Mouse (Mus musculus) activated CD4-positive, CD25-positive, alpha-beta regulatory T cell, adult 4 months (primary cell): ENCODE results near the gene Zfp575. TPM values are rescaled to one million over a fixed set of nuclear protein-coding genes. Genes with fewer than 3 reads are reported as not detected.

Source experiments
- ATAC-seq: one replicate; pipeline ENCODE4 v1.8.0; 2017
- polyA plus RNA-seq, 2 experiments: library from polyadenylated mRNA; unstranded; fragments of 100-300 nt; shearing (Covaris generic); gene quantifications; one replicate each; pipeline ENCODE4 v1.2.1; 2017

Gene Zfp575
- under 1 TPM in 1 of 2 experiments, not detected in 1; 0.12 TPM for polyA plus RNA-seq

GRCm38 (mm10) chr7:24587330-24588105, at the start of gene Zfp575, which contains the start of gene Ethe1:
TSS of gene Zfp575 (minus strand) at chr7:24587641.
TSS of gene Ethe1 (plus strand) at chr7:24587543.
- ATAC-seq, result no peak

- no peak for ATAC-seq
Measured at GRCm38 (mm10) chr7:24637046-24637445, 49.6 kb upstream of the Zfp575 start.

DNA sequence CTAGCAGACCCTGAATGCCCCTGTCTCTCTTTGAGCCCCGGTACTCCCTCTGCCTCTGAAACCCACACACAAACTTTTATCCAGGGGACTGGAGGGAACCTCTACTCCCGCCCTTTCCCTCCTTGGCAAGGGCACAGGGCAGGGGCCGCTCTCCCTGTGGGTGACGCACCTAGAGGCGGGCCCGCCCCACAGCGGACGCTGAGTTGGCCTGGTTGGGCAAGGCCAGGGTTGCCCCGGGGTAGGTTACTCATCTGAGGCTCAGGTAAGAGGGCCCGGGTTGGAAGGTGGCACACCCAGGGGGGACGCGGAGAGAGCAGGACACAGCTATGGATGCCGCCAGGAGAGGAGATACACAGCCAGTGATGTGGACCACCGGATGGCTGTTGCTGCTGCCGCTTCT, 48.8 kb upstream of the Zfp575 start, which contains the start of gene Lypd3:
TSS of gene Lypd3 (plus strand) at position 287 of the 400 bp plus-strand sequence.
- ATAC-seq, result no peak

GRCm38 (mm10) chr7:24630116-24630880, 42.9 kb upstream of the Zfp575 start:
- no peak for ATAC-seq

DNA sequence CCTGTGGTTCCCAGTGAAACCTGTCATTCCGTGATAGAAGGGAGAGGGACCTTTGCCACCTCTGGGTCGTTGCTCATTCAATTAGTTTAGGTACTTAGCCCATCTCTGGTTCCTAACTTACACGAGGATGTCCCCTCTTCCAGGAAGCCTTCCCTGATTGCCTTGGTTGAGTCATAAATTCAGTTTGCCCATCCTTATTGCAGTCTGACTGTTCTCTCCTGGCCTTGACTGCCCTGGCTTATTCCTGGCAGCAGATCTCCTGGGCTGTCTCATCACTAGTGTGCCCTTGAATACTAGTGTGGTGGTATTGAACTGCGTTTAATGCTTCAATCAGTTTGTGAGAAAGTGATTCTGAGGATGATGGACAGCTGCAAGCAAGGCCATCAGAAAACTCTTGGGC, 42.2 kb upstream of the Zfp575 start:
- no peak for ATAC-seq

DNA sequence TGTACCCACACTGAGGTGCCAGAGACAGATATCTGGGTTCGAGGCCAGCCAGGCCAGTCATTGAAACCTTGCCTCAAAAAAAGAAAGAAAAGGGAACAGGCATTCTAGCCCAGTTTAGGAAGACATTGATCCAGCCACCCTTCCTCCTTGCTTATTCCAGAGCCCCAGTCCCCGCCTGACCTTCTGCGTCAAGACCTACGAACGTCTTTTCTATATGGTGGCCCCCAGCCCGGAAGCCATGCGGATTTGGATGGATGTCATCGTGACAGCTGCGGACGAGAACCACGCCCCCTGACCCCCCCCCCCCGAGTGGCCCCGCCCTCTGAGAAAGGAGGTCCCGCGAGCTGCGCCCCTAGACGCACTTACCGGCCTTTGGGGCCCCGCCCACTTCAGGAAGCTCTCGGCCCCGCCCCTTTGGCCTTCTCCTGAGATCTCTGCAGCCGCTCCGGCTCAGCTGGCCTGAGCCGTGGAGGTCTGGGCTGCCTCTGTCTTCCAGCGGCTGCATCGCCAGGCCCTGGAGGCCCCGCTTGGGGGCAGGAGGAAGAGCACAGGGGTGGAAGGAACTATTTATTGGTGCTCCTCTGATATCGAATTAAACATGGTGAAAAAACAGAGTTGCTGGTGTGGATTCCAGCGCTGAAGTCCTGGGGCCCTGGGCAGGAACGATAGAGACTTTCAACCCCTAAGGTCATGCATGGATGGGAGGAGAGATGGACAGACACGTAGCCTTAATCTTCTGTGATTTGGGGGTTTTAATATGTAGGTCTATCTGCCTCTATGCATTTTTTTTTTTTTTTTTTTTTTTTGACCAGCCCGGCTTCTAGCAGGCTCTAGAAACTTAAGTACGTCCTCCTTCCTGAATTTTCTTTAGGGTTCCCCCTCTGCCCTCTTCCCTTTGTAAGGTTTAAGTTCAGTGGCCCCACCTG, 41.5 kb upstream of the Zfp575 start:
- peak; percentile 68 for ATAC-seq

GRCm38 (mm10) chr7:24622967-24623366, 35.5 kb upstream of the Zfp575 start:
- no peak for ATAC-seq

GRCm38 (mm10) chr7:24621193-24621592, 33.8 kb upstream of the Zfp575 start:
- ATAC-seq, result no peak

DNA sequence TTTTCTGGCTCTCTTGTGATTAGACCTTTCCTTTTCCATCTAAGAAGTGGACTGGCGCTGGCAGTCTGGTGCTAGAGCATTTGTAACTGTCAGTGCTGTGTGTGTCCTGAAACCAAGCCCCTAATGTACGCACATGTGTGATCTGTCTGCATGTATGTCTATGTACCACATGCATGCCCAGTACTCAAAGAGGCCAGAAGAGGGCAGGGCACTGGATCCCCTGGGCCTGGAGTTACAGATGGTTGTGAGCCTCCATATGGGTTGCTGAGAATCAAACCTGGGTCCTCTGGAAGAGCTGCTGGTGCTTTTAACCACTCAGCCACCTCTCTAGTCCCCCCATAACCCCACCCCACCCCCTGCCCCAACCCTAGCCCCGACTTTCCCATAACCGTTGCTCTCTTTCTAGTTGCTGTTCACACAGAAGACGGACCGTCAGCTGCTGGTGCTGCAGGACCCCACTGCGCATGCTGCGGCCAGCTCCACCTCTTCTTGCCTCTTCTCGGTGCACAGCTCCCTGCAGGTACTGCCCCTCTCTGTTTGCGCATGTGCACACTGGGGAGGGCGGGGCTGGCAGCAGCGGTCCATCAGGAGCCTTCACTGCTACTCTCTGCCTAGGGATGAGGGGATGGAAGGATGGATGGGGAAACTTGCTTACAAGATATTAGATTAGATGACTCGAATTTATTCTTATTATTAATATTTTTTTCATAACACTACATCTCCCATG, 32.4 kb upstream of the Zfp575 start:
- ATAC-seq, result no peak

GRCm38 (mm10) chr7:24618374-24618773, 30.9 kb upstream of the Zfp575 start:
- ATAC-seq, result peak; percentile 69

GRCm38 (mm10) chr7:24617763-24618162, 30.3 kb upstream of the Zfp575 start:
- ATAC-seq, result no peak

GRCm38 (mm10) chr7:24614816-24615215, 27.4 kb upstream of the Zfp575 start:
- ATAC-seq, result no peak

DNA sequence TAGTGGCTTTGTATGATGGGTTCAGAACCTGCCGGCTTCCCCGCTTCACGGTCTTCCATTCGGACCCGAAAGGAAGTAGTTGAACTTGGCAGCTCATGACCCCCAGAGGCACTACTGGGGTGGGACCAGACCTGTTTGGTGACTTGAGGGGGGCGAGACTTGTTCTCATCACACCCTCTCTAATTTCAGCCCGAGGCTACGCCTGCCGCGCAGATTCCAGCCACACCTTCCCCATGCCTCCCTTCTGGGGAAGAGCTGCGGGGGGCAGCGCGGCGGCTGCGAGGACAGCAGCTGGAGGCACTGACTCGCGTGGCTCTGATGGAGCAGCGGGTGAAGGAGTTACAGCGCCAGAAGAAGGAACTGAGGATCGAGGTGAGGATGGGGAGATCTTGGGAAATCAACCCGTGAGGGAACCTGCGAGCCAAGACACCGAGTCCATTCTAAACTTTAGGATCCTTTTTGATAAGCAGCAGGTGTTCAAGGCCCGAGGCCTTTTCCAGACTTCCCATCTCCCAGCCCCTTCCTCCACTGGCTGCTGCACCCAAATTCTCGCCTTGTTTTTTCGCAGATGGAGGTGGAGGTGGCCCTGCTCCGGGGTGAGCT, 25.0 kb upstream of the Zfp575 start:
- no peak for ATAC-seq

GRCm38 (mm10) chr7:24611709-24612108, 24.3 kb upstream of the Zfp575 start:
- no peak for ATAC-seq

GRCm38 (mm10) chr7:24610879-24611494, 23.5 kb upstream of the Zfp575 start:
- ATAC-seq, result peak; percentile 68

GRCm38 (mm10) chr7:24610144-24610878, 22.9 kb upstream of the Zfp575 start, which contains the start of gene Phldb3:
TSS of gene Phldb3 (plus strand) at chr7:24610763.
- peak; percentile 20 for ATAC-seq

DNA sequence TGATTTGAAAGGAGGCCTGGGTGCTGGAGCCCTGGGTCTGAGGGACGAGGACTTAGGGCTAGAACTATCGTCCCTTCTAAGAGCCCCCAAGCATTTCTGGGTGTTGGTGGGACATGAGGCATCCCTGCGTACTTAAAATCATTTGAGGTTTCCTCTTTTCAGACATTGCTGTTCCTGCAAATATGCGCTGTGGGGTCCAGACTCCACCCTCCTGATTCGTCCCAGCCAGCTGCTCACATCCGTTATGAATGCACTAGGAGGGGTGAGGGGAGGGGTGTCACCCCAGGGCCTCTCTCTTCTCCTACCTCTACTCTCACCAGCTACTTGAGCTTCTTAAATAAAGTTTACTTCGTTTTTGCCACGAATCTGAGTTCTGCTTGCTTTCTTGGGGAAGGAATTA, 21.1 kb upstream of the Zfp575 start:
- ATAC-seq, result peak; percentile 1

DNA sequence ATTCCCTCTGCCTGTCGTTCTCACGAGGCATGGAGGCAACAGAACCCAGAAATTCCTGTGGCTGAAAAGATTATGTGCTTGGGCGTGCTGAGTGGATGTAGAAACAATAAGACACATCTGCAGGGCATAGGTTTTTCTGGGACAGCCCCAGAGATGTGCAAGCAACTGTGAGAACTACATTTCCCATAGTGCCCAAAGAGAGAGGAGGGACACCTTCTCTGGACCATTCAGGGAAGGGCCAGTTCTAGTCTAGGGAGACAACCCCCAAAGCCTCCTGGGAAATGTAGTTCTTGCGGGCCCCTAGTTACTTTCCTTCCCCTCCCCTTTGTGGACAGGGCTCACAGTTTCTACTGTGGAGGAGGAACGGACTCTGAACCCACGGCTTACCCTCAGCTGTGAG, 20.6 kb upstream of the Zfp575 start:
- ATAC-seq, result peak; percentile 78

DNA sequence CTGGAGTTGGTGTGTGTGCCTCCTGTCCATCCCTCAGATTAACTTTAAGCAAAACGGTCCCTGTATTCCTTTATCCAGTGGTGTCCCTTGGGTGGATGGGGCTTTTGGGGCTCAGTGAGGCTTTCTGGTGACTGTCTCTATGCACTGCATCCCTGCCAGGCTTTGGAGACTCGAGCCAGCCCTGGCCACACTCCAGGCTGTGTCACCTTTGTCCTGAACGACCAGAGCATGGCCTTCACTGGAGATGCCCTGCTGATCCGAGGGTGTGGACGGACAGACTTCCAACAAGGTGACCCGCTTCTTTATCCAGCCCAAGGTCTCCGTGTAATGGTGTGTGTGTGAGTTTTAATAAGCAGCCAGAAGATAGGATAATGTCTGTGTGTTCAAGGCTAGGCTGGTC, 18.6 kb upstream of the Zfp575 start:
- no peak for ATAC-seq

GRCm38 (mm10) chr7:24605561-24605960, 18.1 kb upstream of the Zfp575 start:
- no peak for ATAC-seq
